Mouse (Mus musculus): ENCODE data around the gene Pam. TPM values are rescaled to one million over a fixed set of nuclear protein-coding genes. Genes with fewer than 3 reads are reported as not detected.

Gene Pam
- polyA plus RNA-seq, 1 experiment = 35.4 TPM

DNA sequence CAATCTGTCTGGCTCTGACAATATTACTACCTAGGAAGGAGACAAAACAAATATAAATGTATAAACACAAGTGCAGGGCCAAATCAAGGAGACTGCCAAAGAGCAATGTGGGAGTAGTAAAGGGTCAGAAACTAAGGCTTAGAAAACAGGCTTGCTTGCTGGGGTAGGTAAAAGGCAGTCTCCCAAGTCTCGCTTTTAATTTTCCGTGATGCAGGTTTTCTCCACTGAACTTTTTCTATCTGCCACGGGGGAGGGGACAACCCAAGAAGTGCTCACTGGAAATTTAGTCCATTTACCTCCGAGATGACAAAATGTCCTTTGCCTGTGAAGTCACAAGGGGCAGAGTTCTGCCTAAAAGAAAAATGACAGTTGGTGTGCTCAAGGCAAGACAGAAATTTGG, 21.6 kb downstream of the Pam start:
- peak in 1 of 2 experiments; percentile 22 for DNase-seq
- WGBS = 52% methylated on average over 4 of the region's 4 CpGs
- Histone ChIP-seq H3K4me1 (ENCODE audit: control insufficient read depth, insufficient read depth, low read length) (no peaks in the 10 kb centered on the region), H3K27me3 (ENCODE audit: control insufficient read depth, insufficient read depth, low read length) (no peaks in the 10 kb centered on the region; the same call in 1 of the 2 replicates), H3K4me3 (replicated peaks; ENCODE audit: insufficient read depth, low read depth, low read length) (no peak overlapping the region), H3K27ac (ENCODE audit: insufficient read depth, low read length) (no peak overlapping the region)
- no peak for TF ChIP-seq CTCF (IDR thresholded peaks at IDR 0.05; ENCODE audit: borderline replicate concordance, insufficient read depth, low read depth, low read length)

- no peak for DNase-seq
- H3K27ac ChIP-seq (ENCODE audit: insufficient read depth, low read length) = no peak overlapping the region
- no peaks in the 10 kb centered on the region; the same call in 1 of the 2 replicates for H3K27me3 ChIP-seq (ENCODE audit: control insufficient read depth, insufficient read depth, low read length)
- no peaks in the 10 kb centered on the region for H3K4me1 ChIP-seq (ENCODE audit: control insufficient read depth, insufficient read depth, low read length)
- no peak overlapping the region for H3K4me3 ChIP-seq (replicated peaks; ENCODE audit: insufficient read depth, low read depth, low read length)
- TF ChIP-seq CTCF (IDR thresholded peaks at IDR 0.05; ENCODE audit: borderline replicate concordance, insufficient read depth, low read depth, low read length) (no peak), POLR2A (IDR thresholded peaks at IDR 0.05; ENCODE audit: borderline replicate concordance, insufficient read depth, low read length) (no peak)
- 80% methylated on average over 2 of the region's 2 CpGs for WGBS
These were observed 22.3 kb downstream of the Pam start for GRCm38 (mm10) chr1:98073127-98073526.

DNA sequence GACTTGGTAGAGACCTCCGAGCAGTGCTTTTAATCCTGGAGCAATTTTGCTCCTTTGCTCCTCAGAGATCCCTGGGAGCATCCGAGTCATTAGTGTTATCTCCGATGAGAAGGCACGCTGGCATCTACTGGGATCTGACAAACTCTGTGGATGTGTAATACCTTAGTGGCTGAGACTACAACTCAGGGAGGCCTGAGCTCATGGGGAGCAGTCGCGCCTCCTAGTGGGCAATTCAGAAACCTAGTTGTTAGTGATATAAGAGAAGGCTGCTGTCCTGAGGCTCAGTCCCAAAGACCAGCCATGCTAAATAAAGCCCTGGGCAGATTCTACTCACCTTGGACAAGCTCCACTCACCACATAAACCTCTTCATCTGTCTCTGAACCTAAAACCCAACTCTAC, 23.4 kb downstream of the Pam start:
- no peaks in the 10 kb centered on the region for H3K4me1 ChIP-seq (ENCODE audit: control insufficient read depth, insufficient read depth, low read length)
- TF ChIP-seq POLR2A (IDR thresholded peaks at IDR 0.05; ENCODE audit: borderline replicate concordance, insufficient read depth, low read length) (no peak), CTCF (IDR thresholded peaks at IDR 0.05; ENCODE audit: borderline replicate concordance, insufficient read depth, low read depth, low read length) (no peak)
- no peak for DNase-seq
- 66% methylated on average over 6 of the region's 6 CpGs for WGBS
- no peaks in the 10 kb centered on the region; the same call in 1 of the 2 replicates for H3K27me3 ChIP-seq (ENCODE audit: control insufficient read depth, insufficient read depth, low read length)
- no peak overlapping the region for H3K27ac ChIP-seq (ENCODE audit: insufficient read depth, low read length)
- H3K4me3 ChIP-seq (replicated peaks; ENCODE audit: insufficient read depth, low read depth, low read length) = no peak overlapping the region

GRCm38 (mm10) chr1:98071436-98071835, 24.0 kb downstream of the Pam start:
- DNase-seq = no peak
- Histone ChIP-seq H3K4me3 (replicated peaks; ENCODE audit: insufficient read depth, low read depth, low read length) (no peak overlapping the region), H3K4me1 (ENCODE audit: control insufficient read depth, insufficient read depth, low read length) (no peaks in the 10 kb centered on the region), H3K27me3 (ENCODE audit: control insufficient read depth, insufficient read depth, low read length) (no peaks in the 10 kb centered on the region; the same call in 1 of the 2 replicates), H3K27ac (ENCODE audit: insufficient read depth, low read length) (no peak overlapping the region)
- no peak for TF ChIP-seq POLR2A (IDR thresholded peaks at IDR 0.05; ENCODE audit: borderline replicate concordance, insufficient read depth, low read length)
- no peak for TF ChIP-seq CTCF (IDR thresholded peaks at IDR 0.05; ENCODE audit: borderline replicate concordance, insufficient read depth, low read depth, low read length)
- 79% methylated on average over 9 of the region's 9 CpGs for WGBS

- Histone ChIP-seq H3K27me3 (ENCODE audit: control insufficient read depth, insufficient read depth, low read length) (no peaks in the 10 kb centered on the region; the same call in 1 of the 2 replicates), H3K4me3 (replicated peaks; ENCODE audit: insufficient read depth, low read depth, low read length) (no peak overlapping the region), H3K27ac (ENCODE audit: insufficient read depth, low read length) (no peak overlapping the region), H3K4me1 (ENCODE audit: control insufficient read depth, insufficient read depth, low read length) (no peaks in the 10 kb centered on the region)
- TF ChIP-seq POLR2A (IDR thresholded peaks at IDR 0.05; ENCODE audit: borderline replicate concordance, insufficient read depth, low read length) (no peak), CTCF (IDR thresholded peaks at IDR 0.05; ENCODE audit: borderline replicate concordance, insufficient read depth, low read depth, low read length) (no peak)
- no peak for DNase-seq
- WGBS = 17% methylated on average over 5 of the region's 5 CpGs
These were observed 24.6 kb downstream of the Pam start for GRCm38 (mm10) chr1:98070743-98071325.

- no peak for DNase-seq
- no peaks in the 10 kb centered on the region; the same call in 1 of the 2 replicates for H3K27me3 ChIP-seq (ENCODE audit: control insufficient read depth, insufficient read depth, low read length)
- H3K4me1 ChIP-seq (ENCODE audit: control insufficient read depth, insufficient read depth, low read length) = no peaks in the 10 kb centered on the region
- H3K27ac ChIP-seq (ENCODE audit: insufficient read depth, low read length) = no peak overlapping the region
- TF ChIP-seq POLR2A (IDR thresholded peaks at IDR 0.05; ENCODE audit: borderline replicate concordance, insufficient read depth, low read length) = no peak
- TF ChIP-seq CTCF (IDR thresholded peaks at IDR 0.05; ENCODE audit: borderline replicate concordance, insufficient read depth, low read depth, low read length) = no peak
- no peak overlapping the region for H3K4me3 ChIP-seq (replicated peaks; ENCODE audit: insufficient read depth, low read depth, low read length)
- 96% methylated on average over 4 of the region's 4 CpGs for WGBS
These were observed 27.3 kb downstream of the Pam start for GRCm38 (mm10) chr1:98068177-98068576.

DNA sequence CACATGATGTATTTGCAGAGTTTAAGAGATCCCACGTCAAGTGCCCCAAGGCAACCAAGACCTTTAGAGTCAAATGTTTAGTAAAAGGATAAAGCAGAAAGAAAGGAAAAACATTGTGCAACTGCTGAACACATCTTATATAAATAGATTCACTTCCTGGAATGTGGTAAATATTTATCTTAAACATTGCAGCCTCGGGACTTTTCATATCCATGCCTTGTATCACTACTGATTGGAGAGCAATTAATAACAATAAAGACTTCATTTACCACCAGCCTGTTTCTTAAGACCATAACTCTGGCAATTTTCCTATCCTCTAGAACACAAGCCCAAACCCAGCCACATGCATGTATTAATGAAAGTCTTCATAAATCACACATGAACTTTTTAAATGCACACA, 33.4 kb downstream of the Pam start:
- Histone ChIP-seq H3K27ac (ENCODE audit: insufficient read depth, low read length) (no peak overlapping the region), H3K27me3 (ENCODE audit: control insufficient read depth, insufficient read depth, low read length) (no peaks in the 10 kb centered on the region), H3K4me3 (replicated peaks; ENCODE audit: insufficient read depth, low read depth, low read length) (no peak overlapping the region), H3K4me1 (ENCODE audit: control insufficient read depth, insufficient read depth, low read length) (no peaks in the 10 kb centered on the region)
- 86% methylated on average over 2 of the region's 2 CpGs for WGBS
- no peak for DNase-seq
- TF ChIP-seq POLR2A (IDR thresholded peaks at IDR 0.05; ENCODE audit: borderline replicate concordance, insufficient read depth, low read length) (no peak), CTCF (IDR thresholded peaks at IDR 0.05; ENCODE audit: borderline replicate concordance, insufficient read depth, low read depth, low read length) (no peak)

- TF ChIP-seq POLR2A (IDR thresholded peaks at IDR 0.05; ENCODE audit: borderline replicate concordance, insufficient read depth, low read length) (no peak), CTCF (IDR thresholded peaks at IDR 0.05; ENCODE audit: borderline replicate concordance, insufficient read depth, low read depth, low read length) (no peak)
- 81% methylated on average over 1 of the region's 1 CpGs for WGBS
These were observed 36.0 kb downstream of the Pam start for GRCm38 (mm10) chr1:98059401-98059800.

More at GRCm38 (mm10) chr1:98059401-98059800, 36.0 kb downstream of the Pam start:
- Histone ChIP-seq H3K27me3 (ENCODE audit: control insufficient read depth, insufficient read depth, low read length) (no peaks in the 10 kb centered on the region; the same call in 1 of the 2 replicates), H3K4me3 (replicated peaks; ENCODE audit: insufficient read depth, low read depth, low read length) (no peak overlapping the region), H3K4me1 (ENCODE audit: control insufficient read depth, insufficient read depth, low read length) (no peaks in the 10 kb centered on the region), H3K27ac (ENCODE audit: insufficient read depth, low read length) (no peak overlapping the region)
- DNase-seq = no peak

Data from cerebellum, adult 2 months (tissue).